Mouse (Mus musculus): ENCODE measurements around the gene Stard9.

GRCm38 (mm10) chr2:120731877-120732530 lies 103.1 kb downstream of the Stard9 start:
- no peak for TF ChIP-seq CTCF (IDR thresholded peaks at IDR 0.05; ENCODE audit: extremely low read depth, insufficient read depth, low read length)
- no peak for TF ChIP-seq POLR2A (IDR thresholded peaks at IDR 0.05; ENCODE audit: extremely low read depth, insufficient read depth, low read length)

Data from cortical plate, adult 2 months (tissue).